Mouse (Mus musculus) MEL (cell line): ENCODE results near the gene Bcorl1.

Experiments
- CTCF ChIP-seq, 3 experiments: IDR thresholded peaks in 2 of 3; conservative IDR thresholded peaks in 1 of 3; 2 replicates each; pipeline ENCODE4 v1.5.1; 2011 to 2012; ENCODE audit warnings: low read length in 3 of 3, low read depth in 2 of 3, mild to moderate bottlenecking in 2 of 3, improper control_type of control experiment in 1 of 3, inconsistent platforms in 1 of 3, mixed read lengths in 1 of 3, moderate library complexity in 1 of 3; ENCODE audit not compliant: control insufficient read depth in 1 of 3, insufficient read depth in 1 of 3, poor library complexity in 1 of 3, severe bottlenecking in 1 of 3
- E2F4 ChIP-seq: IDR thresholded peaks from 2 replicates; pipeline ENCODE4 v1.6.1; 2011; ENCODE audit warnings: low read depth, low read length, improper control_type of control experiment, borderline replicate concordance
- EP300 ChIP-seq, 2 experiments: IDR thresholded peaks; 2 replicates each; pipeline ENCODE4 v1.6.1; 2011; ENCODE audit warnings: improper control_type of control experiment in 2 of 2, low read length in 2 of 2, low read depth in 1 of 2, mild to moderate bottlenecking in 1 of 2

GRCm38 (mm10) chrX:48317444-48317843, 23.7 kb upstream of the Bcorl1 start:
- TF ChIP-seq CTCF (IDR thresholded peaks at IDR 0.05 in 2 of 3, conservative IDR thresholded peaks at IDR 0.05 in 1 of 3; ENCODE audit: control insufficient read depth in 1 of 3, insufficient read depth in 1 of 3, low read depth in 2 of 3, low read length in 3 of 3, poor library complexity in 1 of 3, severe bottlenecking in 1 of 3) = no peak
- TF ChIP-seq EP300 (IDR thresholded peaks at IDR 0.05; ENCODE audit: low read depth in 1 of 2, low read length in 2 of 2) = no peak
- no peak for TF ChIP-seq E2F4
